Mouse (Mus musculus) cortical plate, adult 2 months (tissue): Measurements from ENCODE around the gene Rab11fip4.

Experiments used
- CTCF ChIP-seq: fragments of 200-500 bp; IDR thresholded peaks from 2 replicates; pipeline ENCODE4 v1.5.1; 2011; ENCODE audit warnings: mild to moderate bottlenecking, control low read depth, low read length; ENCODE audit not compliant: insufficient read depth; ENCODE audit errors: extremely low read depth
- POLR2A ChIP-seq: fragments of 200-500 bp; IDR thresholded peaks from 2 replicates; pipeline ENCODE4 v1.6.1; 2011; ENCODE audit warnings: mild to moderate bottlenecking, low read length, control low read depth; ENCODE audit not compliant: insufficient read depth; ENCODE audit errors: extremely low read depth

DNA sequence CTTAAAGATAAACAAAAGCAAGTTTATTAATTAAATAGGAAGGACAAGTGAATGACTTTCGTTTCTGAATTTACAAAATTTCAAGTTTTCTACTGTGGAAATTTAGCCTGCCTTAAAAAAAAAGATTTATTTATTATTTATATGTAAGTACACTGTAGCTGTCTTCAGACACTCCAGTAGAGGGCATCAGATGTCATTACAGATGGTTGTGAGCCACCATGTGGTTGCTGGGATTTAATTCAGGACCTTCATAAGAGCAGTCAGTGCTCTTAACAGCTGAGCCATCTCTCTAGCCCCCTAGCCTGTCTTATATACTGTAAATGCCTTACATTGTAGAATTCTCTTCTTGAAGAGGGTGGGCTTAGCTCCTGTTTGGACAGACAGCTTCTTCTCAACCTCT lies 98.9 kb downstream of the Rab11fip4 start:
- TF ChIP-seq CTCF: no peak
- TF ChIP-seq POLR2A: no peak
